Mouse (Mus musculus): ENCODE measurements around the gene Gm49352. TPM values are rescaled to one million over a fixed set of nuclear protein-coding genes. Genes with fewer than 3 reads are reported as not detected.

Gm49352 gene
- polyA plus RNA-seq (2012; fragmentation: generic; extraction: Trizol) = not detected

DNA sequence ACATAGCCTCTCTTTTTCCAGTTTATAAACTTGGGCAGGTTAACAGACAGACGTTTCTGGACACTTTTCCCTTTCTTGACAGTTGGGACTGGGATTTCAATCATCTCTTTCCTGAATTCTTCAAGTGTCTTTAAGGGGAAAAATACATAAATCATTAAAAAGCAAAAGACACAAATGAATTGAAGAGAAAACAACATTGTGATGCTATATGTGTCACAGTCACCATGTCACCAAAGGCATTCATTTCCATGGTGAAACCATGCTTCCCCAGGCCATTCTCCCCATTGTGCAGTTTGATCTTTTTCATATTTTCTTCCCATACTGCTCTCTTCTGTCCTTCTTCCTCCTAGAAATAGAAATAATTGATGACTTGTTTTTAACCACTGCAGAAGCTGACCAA, at the start of gene Gm49352:
TSS of gene Gm49352 (minus strand) at position 101 of the 400 bp plus-strand sequence.

GRCm38 (mm10) chr13:61570027-61570426, 2.1 kb upstream of the Gm49352 start, which contains the start of gene Cts3:
TSS of gene Cts3 (minus strand) at chr13:61570127.

DNA sequence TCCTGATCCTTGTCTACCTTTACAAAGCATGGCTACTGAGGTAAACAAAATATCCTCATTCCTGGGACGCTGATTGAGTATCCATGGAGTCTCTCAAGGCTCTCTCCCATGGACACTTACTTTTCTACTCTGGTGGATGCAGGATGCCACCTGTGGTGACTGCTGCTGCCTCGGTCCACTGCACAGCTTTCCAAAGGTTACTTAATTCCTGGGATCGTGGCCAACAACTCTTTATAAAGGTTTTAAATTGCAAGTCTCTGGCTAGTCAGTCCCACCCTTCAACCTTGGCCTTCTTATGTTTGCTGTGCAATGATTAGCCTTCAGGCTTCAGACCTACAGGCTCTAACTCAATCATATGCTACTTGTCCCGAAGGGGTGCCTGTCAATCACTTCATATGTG, 26.3 kb downstream of the Gm49352 start, which contains the start of gene Ctsm:
TSS of gene Ctsm (minus strand) at position 209 of the 400 bp plus-strand sequence.

Other genes with a start within 250 kb of the Gm49352 start
- not detected for gene Cts7, start 210.0 kb downstream of the Gm49352 start, polyA plus RNA-seq (2012; fragmentation: generic; extraction: Trizol)
- gene Ctsm, start 26.3 kb downstream of the Gm49352 start, polyA plus RNA-seq (2012; fragmentation: generic; extraction: Trizol) = not detected
- gene Cts3, start 2.0 kb upstream of the Gm49352 start, polyA plus RNA-seq (2012; fragmentation: generic; extraction: Trizol) = not detected

Measured in C3H10T1/2 (cell line).